Mouse (Mus musculus) neural tube, embryonic 15.5 days (tissue): ENCODE results near the gene Atp6v1g2. TPM values are rescaled to one million over a fixed set of nuclear protein-coding genes. Genes with fewer than 3 reads are reported as not detected.

Source experiments
- ATAC-seq: fragments of 200-750 bp; cut with Nextera tagmentation; 2 replicates; pipeline ENCODE4 v1.8.0; 2017; ENCODE audit warnings: mild to moderate bottlenecking, moderate TSS enrichment, moderate library complexity; ENCODE audit not compliant: low FRiP score
- H3K27ac ChIP-seq: fragments of 300-500 bp; sonication (generic); replicated peaks from 2 replicates; pipeline ENCODE4 v1.5.1; 2015; ENCODE audit warnings: mild to moderate bottlenecking, inconsistent platforms
- H3K27me3 ChIP-seq: fragments of 300-500 bp; sonication (generic); replicated peaks from 2 replicates; pipeline ENCODE4 v1.6.1; 2015; ENCODE audit warnings: inconsistent platforms
- H3K36me3 ChIP-seq: fragments of 300-500 bp; sonication (generic); 2 replicates; pipeline ENCODE4 v1.6.1; 2015; ENCODE audit warnings: inconsistent platforms
- H3K4me1 ChIP-seq: fragments of 300-500 bp; sonication (generic); 2 replicates; pipeline ENCODE4 v1.6.1; 2015; ENCODE audit warnings: inconsistent platforms
- H3K4me2 ChIP-seq: fragments of 300-500 bp; sonication (generic); 2 replicates; pipeline ENCODE4 v1.6.1; 2015; ENCODE audit warnings: inconsistent platforms, mild to moderate bottlenecking, moderate library complexity
- H3K4me3 ChIP-seq: fragments of 300-500 bp; sonication (generic); replicated peaks from 2 replicates; pipeline ENCODE4 v1.5.1; 2015; ENCODE audit warnings: mild to moderate bottlenecking, inconsistent platforms
- H3K9ac ChIP-seq: fragments of 300-500 bp; sonication (generic); replicated peaks from 2 replicates; pipeline ENCODE4 v1.6.1; 2015; ENCODE audit warnings: mild to moderate bottlenecking, inconsistent platforms
- H3K9me3 ChIP-seq: fragments of 300-500 bp; sonication (generic); replicated peaks from 2 replicates; pipeline ENCODE4 v1.6.1; 2016; ENCODE audit warnings: inconsistent platforms
- WGBS: fragments of 180-500 bp; shearing (Covaris S2); methylation state at CpG from one replicate; pipeline ENCODE4 v1.1.7; 2015; ENCODE audit warnings: mixed read lengths; 5-methylcytosine and 5-hydroxymethylcytosine counted together
- polyA plus RNA-seq: library from polyadenylated mRNA; unstranded; fragments of >200 nt; fragmentation: Nextera tagmentation; extraction: Ambion mirVana; gene quantifications from 2 replicates; pipeline ENCODE4 v1.2.1, GENCODE M21; 2015

Gene Atp6v1g2
- polyA plus RNA-seq, 1 experiment from 2014 or later: 126 TPM

- Histone ChIP-seq H3K4me2 (no peak overlapping the region), H3K27me3 (no peaks in the 10 kb centered on the region), H3K36me3 (peaks cover 74% of the 10 kb centered on the region), H3K9ac (no peak overlapping the region), H3K9me3 (no peaks in the 10 kb centered on the region), H3K27ac (no peak overlapping the region), H3K4me3 (no peak overlapping the region), H3K4me1 (peaks cover 8% of the 10 kb centered on the region)
- WGBS: 85% methylated on average over 5 of the region's 5 CpGs
- ATAC-seq: no peak
These were observed 18.5 kb downstream of the Atp6v1g2 start for GRCm38 (mm10) chr17:35251981-35252380.

DNA sequence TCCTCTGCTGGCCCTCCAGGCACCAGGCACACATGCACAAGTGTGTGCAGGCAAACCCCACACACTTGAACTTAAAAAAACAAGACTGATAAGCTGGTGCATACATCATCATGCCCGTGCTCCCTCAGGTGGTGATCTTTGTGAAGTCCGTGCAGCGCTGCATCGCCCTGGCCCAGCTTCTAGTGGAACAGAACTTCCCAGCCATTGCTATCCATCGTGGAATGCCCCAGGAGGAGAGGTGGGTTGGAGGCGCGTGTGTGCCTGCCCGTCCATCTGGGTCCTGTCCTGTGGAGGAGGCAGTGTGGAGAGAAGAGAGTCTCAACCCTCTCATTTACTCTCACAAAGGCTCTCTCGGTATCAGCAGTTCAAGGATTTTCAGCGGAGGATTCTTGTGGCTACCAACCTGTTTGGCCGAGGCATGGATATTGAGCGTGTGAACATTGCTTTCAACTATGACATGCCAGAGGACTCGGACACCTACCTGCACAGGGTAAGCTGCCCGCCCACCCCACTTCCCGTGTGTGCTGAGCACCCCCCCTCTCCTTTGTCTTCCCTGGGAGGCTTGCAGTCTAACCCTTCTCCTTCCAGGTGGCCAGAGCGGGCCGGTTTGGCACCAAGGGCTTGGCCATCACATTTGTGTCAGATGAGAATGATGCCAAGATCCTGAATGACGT, 19.3 kb downstream of the Atp6v1g2 start:
- Histone ChIP-seq H3K36me3 (peaks cover 66% of the 10 kb centered on the region), H3K4me2 (no peak overlapping the region), H3K9ac (no peak overlapping the region), H3K4me1 (peaks cover under 1% of the 10 kb centered on the region), H3K4me3 (no peak overlapping the region), H3K27ac (no peak overlapping the region), H3K27me3 (no peaks in the 10 kb centered on the region), H3K9me3 (no peaks in the 10 kb centered on the region)
- ATAC-seq: no peak
- 87% methylated on average over 18 of the region's 18 CpGs for WGBS

DNA sequence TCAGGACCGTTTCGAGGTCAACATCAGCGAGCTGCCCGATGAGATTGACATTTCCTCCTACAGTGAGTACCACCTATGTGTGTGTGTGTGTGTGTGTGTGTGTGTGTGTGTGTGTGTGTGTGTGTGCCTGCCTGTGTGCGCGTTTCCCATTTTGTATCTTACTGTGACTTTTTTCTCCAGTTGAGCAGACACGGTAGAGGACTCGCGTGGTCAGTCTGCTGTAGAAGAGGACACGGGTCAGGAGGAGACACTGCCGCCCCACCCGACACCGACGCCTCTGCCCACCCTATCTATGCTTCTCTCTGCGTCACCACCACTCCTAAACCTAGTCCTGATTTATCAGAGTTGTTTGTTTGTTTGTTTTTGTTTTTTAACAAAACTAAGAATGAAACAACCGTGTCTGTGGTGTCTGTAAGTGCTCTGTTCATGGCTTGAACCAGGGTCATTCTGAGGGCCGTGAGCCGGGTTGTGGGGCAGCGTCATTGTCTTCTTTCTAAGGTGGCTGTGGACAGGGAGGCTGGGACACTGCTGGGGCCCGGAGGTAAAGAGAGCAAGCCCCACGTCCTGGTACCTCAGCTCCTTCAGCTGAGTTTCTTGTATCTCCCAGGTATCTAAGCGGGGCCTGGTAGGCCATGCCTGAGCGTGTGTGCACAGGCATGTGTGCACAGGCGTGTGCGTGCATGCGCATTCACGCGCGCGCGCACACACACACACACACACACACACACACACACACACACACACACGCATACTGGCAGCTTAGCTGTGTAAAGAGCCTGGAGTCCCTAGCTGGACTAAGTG, 20.0 kb downstream of the Atp6v1g2 start:
- Histone ChIP-seq H3K4me2 (no peak overlapping the region), H3K9ac (no peak overlapping the region), H3K4me3 (no peak overlapping the region), H3K27ac (no peak overlapping the region), H3K27me3 (no peaks in the 10 kb centered on the region), H3K4me1 (peaks cover 4% of the 10 kb centered on the region; the same call in 1 of the 2 replicates), H3K36me3 (peaks cover 60% of the 10 kb centered on the region), H3K9me3 (no peaks in the 10 kb centered on the region)
- no peak for ATAC-seq
- WGBS: 88% methylated on average over 32 of the region's 32 CpGs

DNA sequence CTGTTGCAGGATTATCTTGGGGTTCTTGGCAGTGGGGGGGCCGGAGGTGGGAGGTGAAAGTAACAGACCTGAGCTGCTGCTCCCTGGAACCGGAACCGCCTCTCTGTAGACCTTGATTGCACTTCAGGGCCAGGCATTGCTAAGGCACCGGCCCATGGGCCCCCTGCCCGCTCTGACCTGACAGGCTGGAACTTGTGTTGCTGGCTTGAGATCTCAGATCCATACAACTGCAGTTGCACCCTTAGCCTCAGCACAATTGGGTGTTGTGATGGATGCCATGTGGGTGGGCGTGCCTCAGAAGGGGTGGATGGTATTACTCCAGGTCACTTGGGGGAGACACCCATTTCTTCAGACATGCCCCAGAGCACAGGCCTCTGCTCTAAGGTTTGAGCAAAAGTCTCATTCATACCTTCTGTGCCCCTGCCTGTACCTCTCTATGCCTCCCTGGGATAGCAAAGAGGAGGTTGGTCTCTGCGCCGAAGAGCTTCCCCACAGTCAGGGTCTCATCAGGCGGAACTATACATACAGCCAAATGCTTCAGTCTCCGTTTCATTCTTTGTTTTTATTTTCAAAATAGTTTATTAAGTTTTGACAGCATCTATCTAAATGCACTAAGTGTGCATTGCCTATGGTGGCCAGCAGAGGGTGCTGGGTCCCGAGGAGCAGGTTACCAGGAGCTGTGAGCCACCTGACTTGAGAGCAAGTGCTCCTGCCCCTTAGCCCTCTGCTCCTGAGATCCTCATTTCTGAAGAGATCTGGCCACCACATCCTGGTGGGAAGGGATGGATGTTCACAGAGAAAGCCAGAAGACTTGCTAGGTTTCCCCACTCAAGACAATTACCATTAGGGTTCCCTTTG, 21.0 kb downstream of the Atp6v1g2 start:
- peaks cover 4% of the 10 kb centered on the region; the same call in 1 of the 2 replicates for H3K4me1 ChIP-seq
- H3K9me3 ChIP-seq: no peaks in the 10 kb centered on the region
- no peak overlapping the region for H3K9ac ChIP-seq
- 0 out of 2 replicates have a peak, but pooled peaks cover 3% of the 10 kb centered on the region for H3K27me3 ChIP-seq
- peaks cover 50% of the 10 kb centered on the region for H3K36me3 ChIP-seq
- 58% methylated on average over 11 of the region's 11 CpGs for WGBS
- H3K4me3 ChIP-seq: no peak overlapping the region
- no peak overlapping the region for H3K4me2 ChIP-seq
- no peak overlapping the region for H3K27ac ChIP-seq
- 0 out of 2 replicates have a peak, but pooled peaks have one; percentile 6 for ATAC-seq

DNA sequence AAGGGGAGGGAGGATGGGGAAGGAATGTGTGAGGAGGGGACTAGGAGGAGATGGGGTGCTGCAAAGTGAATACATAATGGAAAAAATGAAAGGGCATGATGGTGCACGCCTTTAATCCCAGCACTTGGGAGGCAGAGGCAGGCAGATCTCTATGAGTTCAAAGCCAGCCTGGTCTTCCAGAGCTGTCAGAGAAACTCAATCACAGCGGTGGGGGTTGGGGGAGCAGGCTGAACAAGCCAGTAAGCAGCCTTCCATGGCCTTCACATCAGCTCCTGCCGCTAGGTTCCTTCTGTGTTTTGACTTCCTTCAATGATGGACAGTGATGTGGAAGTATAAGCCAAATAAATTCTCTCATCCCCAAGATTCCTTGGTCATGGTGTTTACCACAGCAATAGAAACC, 21.8 kb downstream of the Atp6v1g2 start:
- no peak overlapping the region for H3K4me2 ChIP-seq
- H3K9me3 ChIP-seq: no peaks in the 10 kb centered on the region
- H3K27me3 ChIP-seq: 0 out of 2 replicates have a peak, but pooled peaks cover 3% of the 10 kb centered on the region
- no peak overlapping the region for H3K4me3 ChIP-seq
- no peak overlapping the region for H3K9ac ChIP-seq
- H3K27ac ChIP-seq: no peak overlapping the region
- peaks cover 4% of the 10 kb centered on the region; the same call in 1 of the 2 replicates for H3K4me1 ChIP-seq
- H3K36me3 ChIP-seq: peaks cover 41% of the 10 kb centered on the region
- no peak for ATAC-seq
- 75% methylated on average over 3 of the region's 3 CpGs for WGBS

DNA sequence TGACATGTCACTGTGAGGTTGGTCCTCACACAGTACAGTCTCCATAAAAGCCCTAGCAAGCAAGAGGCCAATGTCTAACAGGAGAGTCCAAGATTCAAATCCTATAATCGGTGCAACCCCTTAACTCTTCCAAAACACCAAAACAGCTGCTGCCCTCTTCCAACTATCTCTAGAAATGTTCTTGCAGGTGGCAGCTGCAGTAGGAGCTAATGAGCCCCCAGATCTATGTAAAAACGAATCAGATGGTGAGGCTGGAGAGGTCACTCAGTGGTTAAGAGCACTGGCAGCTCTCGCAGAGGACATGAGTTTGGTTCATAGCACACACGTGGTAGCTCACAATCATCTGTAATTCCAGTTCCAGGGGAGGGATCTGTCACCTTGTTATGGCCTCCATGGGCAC, 22.2 kb downstream of the Atp6v1g2 start:
- H3K27me3 ChIP-seq: peaks cover 3% of the 10 kb centered on the region; the same call in 1 of the 2 replicates
- 60% methylated on average over 4 of the region's 4 CpGs for WGBS
- H3K4me2 ChIP-seq: no peak overlapping the region
- H3K27ac ChIP-seq: no peak overlapping the region
- H3K4me3 ChIP-seq: no peak overlapping the region
- peaks cover 37% of the 10 kb centered on the region for H3K36me3 ChIP-seq
- H3K9me3 ChIP-seq: no peaks in the 10 kb centered on the region
- peaks cover 4% of the 10 kb centered on the region; the same call in 1 of the 2 replicates for H3K4me1 ChIP-seq
- no peak overlapping the region for H3K9ac ChIP-seq
- ATAC-seq: no peak

DNA sequence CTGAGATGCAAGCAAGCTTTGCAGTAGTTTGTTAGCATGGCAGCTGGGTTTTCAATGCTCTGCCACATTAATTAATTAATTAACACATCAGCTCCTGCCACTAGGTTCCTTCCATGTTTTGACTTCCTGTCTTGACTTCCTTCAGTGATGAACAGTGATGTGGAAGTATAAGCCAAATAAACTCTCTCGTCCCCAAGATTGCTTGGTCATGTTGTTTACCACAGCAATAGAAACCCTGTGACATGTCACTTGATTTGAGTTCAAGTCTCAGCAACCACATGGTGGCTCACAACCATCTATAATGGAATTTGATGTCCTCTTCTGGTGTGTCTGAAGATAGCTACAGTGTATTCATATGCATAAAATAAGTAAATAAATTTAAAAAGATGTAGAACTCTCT, 23.9 kb downstream of the Atp6v1g2 start:
- Histone ChIP-seq H3K36me3 (peaks cover 22% of the 10 kb centered on the region), H3K27me3 (peaks cover 6% of the 10 kb centered on the region; the same call in 1 of the 2 replicates), H3K9ac (no peak overlapping the region), H3K4me3 (no peak overlapping the region), H3K4me2 (no peak overlapping the region), H3K4me1 (peaks cover 5% of the 10 kb centered on the region; the same call in 1 of the 2 replicates), H3K9me3 (no peaks in the 10 kb centered on the region), H3K27ac (no peak overlapping the region)
- WGBS: 76% methylated on average over 1 of the region's 1 CpGs
- ATAC-seq: no peak

GRCm38 (mm10) chr17:35257824-35258491, 24.5 kb downstream of the Atp6v1g2 start:
- peaks cover 17% of the 10 kb centered on the region for H3K36me3 ChIP-seq
- 13% methylated on average over 17 of the region's 17 CpGs for WGBS
- peaks cover 6% of the 10 kb centered on the region; the same call in 1 of the 2 replicates for H3K27me3 ChIP-seq
- peak overlapping the region; percentile 23 for H3K4me3 ChIP-seq
- H3K4me1 ChIP-seq: peaks cover 9% of the 10 kb centered on the region; the same call in 1 of the 2 replicates
- no peak for ATAC-seq
- H3K9me3 ChIP-seq: no peaks in the 10 kb centered on the region
- peak overlapping the region; percentile 38; the same call in 1 of the 2 replicates for H3K9ac ChIP-seq
- peak overlapping the region; percentile 51 for H3K4me2 ChIP-seq
- H3K27ac ChIP-seq: no peak overlapping the region

DNA sequence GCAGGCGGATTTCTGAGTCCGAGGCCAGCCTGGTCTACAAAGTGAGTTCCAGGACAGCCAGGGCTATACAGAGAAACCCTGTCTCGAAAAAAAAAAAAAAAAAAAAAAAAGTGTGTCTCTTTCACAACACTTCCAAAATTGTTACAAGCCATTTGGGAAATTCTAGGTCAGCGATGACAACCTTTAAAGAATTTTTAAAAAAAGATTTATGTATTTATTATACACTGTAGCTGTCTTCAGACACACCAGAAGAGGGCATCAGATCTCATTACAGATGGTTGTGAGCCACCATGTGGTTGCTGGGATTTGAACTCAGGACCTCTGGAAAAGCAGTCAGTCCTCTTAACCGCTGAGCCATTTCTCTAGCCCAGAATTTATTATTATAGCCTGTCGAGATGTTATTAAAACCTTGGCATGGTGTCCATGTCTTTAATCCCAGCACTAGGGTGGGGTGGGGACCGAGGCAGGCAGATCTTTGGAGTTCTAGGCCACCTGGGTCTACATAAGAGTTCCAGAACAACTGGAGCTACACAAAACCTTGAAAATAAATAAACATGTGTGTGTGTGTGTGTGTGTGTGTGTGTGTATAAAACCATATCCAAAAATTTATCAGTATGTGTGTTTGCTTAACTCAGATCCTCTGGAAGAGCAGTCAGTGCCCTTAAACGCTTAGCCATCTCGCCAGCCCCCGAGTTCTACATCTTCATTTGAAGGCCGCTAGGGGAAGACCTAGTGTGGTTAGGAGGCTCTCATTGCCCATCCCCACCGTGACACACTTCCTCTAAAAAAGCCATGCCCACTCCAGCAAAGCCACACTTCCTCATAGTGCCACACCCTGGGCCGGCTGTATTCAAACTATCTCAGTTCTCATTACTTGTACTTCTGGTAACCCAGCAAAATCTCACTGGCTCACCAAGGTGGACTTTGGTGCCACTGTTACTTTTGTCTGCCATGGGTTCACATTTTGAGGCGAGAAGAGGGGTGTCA, 25.3 kb downstream of the Atp6v1g2 start:
- H3K4me2 ChIP-seq: peak overlapping the region; percentile 51; the same call in 1 of the 2 replicates
- H3K27ac ChIP-seq: no peak overlapping the region
- WGBS: 60% methylated on average over 13 of the region's 14 CpGs
- peaks cover 8% of the 10 kb centered on the region for H3K36me3 ChIP-seq
- no peak overlapping the region for H3K4me3 ChIP-seq
- H3K4me1 ChIP-seq: peaks cover 13% of the 10 kb centered on the region
- peaks cover 6% of the 10 kb centered on the region; the same call in 1 of the 2 replicates for H3K27me3 ChIP-seq
- no peaks in the 10 kb centered on the region for H3K9me3 ChIP-seq
- no peak overlapping the region for H3K9ac ChIP-seq
- no peak for ATAC-seq

- H3K27me3 ChIP-seq: peaks cover 6% of the 10 kb centered on the region; the same call in 1 of the 2 replicates
- WGBS: 74% methylated on average over 4 of the region's 4 CpGs
- H3K9ac ChIP-seq: no peak overlapping the region
- no peak overlapping the region for H3K27ac ChIP-seq
- no peaks in the 10 kb centered on the region for H3K9me3 ChIP-seq
- H3K4me2 ChIP-seq: no peak overlapping the region
- ATAC-seq: no peak
- H3K36me3 ChIP-seq: no peaks in the 10 kb centered on the region; the same call in 1 of the 2 replicates
- no peak overlapping the region for H3K4me3 ChIP-seq
- peaks cover 20% of the 10 kb centered on the region for H3K4me1 ChIP-seq
These were observed 26.2 kb downstream of the Atp6v1g2 start for GRCm38 (mm10) chr17:35259621-35260020.
